Mouse (Mus musculus): Measurements from ENCODE around the gene Rorb. TPM values are rescaled to one million over a fixed set of nuclear protein-coding genes. Genes with fewer than 3 reads are reported as not detected.

Rorb gene
- polyA plus RNA-seq (2012; ENCODE audit: insufficient read depth, insufficient read length, missing spikeins): 0.28 TPM in 1 of 2 replicates, not detected in the other

GRCm38 (mm10) chr19:19110793-19111427 lies at the start of gene Rorb:
Gene Rorb (minus strand): TSS chr19:19111196.
- peak within 1 kb of the TSS; percentile 61 for H3K4me3 ChIP-seq (ENCODE audit: insufficient read depth, low read length)
- no peaks in the 10 kb centered on the region for H3K4me1 ChIP-seq (ENCODE audit: control insufficient read depth, insufficient read depth, low read length)
- no peak within 1 kb of the TSS for H3K27ac ChIP-seq (ENCODE audit: insufficient read depth, low read depth, low read length)
- TF ChIP-seq CTCF (IDR thresholded peaks at IDR 0.05; ENCODE audit: low read depth, low read length): no peak
- no peak for TF ChIP-seq POLR2A (IDR thresholded peaks at IDR 0.05; ENCODE audit: borderline replicate concordance, low read depth, low read length)

GRCm38 (mm10) chr19:19148847-19149246 lies 37.9 kb upstream of the Rorb start:
- H3K27ac ChIP-seq (ENCODE audit: insufficient read depth, low read depth, low read length): no peak overlapping the region
- TF ChIP-seq POLR2A (IDR thresholded peaks at IDR 0.05; ENCODE audit: borderline replicate concordance, low read depth, low read length) (no peak), CTCF (IDR thresholded peaks at IDR 0.05; ENCODE audit: low read depth, low read length) (no peak)
- 0 out of 2 replicates have a peak, but pooled peaks cover 4% of the 10 kb centered on the region for H3K4me1 ChIP-seq (ENCODE audit: control insufficient read depth, insufficient read depth, low read length)
- no peak overlapping the region for H3K4me3 ChIP-seq (ENCODE audit: insufficient read depth, low read length)

DNA sequence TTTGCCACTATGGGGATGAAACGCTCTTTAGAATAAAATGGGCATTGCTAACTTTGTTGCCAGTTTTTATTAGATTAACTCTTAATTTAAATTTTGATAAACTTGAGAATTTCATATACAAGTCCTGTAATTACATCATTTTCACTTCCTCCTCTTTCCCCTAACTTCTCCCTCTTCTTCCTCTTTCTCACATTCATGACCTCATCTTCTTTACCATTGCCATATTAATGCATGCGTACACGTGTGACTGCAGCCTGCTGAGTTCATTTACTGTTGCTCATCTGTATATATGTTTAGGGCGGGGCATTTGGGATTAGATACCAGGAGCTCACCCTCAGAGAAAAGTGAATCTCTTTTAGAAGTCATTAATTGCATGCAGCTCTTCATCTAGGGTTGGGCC lies 33.5 kb upstream of the Rorb start:
- Histone ChIP-seq H3K4me1 (ENCODE audit: control insufficient read depth, insufficient read depth, low read length) (0 out of 2 replicates have a peak, but pooled peaks cover 4% of the 10 kb centered on the region), H3K27ac (ENCODE audit: insufficient read depth, low read depth, low read length) (no peak overlapping the region), H3K4me3 (ENCODE audit: insufficient read depth, low read length) (no peak overlapping the region)
- no peak for TF ChIP-seq POLR2A (IDR thresholded peaks at IDR 0.05; ENCODE audit: borderline replicate concordance, low read depth, low read length)
- TF ChIP-seq CTCF (IDR thresholded peaks at IDR 0.05; ENCODE audit: low read depth, low read length): no peak

- no peak overlapping the region for H3K27ac ChIP-seq (ENCODE audit: insufficient read depth, low read depth, low read length)
- no peak for TF ChIP-seq CTCF (IDR thresholded peaks at IDR 0.05; ENCODE audit: low read depth, low read length)
- TF ChIP-seq POLR2A (IDR thresholded peaks at IDR 0.05; ENCODE audit: borderline replicate concordance, low read depth, low read length): no peak
- H3K4me1 ChIP-seq (ENCODE audit: control insufficient read depth, insufficient read depth, low read length): no peaks in the 10 kb centered on the region
- no peak overlapping the region for H3K4me3 ChIP-seq (ENCODE audit: insufficient read depth, low read length)
Observed at GRCm38 (mm10) chr19:19136856-19137255, 25.9 kb upstream of the Rorb start.

DNA sequence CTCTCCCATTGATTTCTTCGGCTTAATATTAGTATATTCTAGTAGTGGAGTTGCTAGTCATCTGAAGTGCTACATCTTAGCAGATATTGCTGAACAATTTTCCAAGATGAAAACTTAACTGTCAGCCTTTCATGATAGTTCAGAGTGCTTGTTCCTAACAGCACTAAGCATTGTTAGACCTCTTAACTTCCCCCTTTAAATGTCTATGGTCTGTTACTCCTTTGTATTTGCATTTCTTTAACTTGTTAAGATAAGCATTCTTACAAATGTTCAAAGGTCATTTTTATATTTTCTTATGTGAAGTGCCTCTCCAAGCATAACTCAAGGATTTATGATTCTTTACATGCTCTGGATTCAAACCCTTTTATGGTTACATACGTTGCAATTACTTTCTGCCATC lies 24.8 kb upstream of the Rorb start:
- TF ChIP-seq POLR2A (IDR thresholded peaks at IDR 0.05; ENCODE audit: borderline replicate concordance, low read depth, low read length) (no peak), CTCF (IDR thresholded peaks at IDR 0.05; ENCODE audit: low read depth, low read length) (no peak)
- Histone ChIP-seq H3K4me3 (ENCODE audit: insufficient read depth, low read length) (no peak overlapping the region), H3K4me1 (ENCODE audit: control insufficient read depth, insufficient read depth, low read length) (no peaks in the 10 kb centered on the region), H3K27ac (ENCODE audit: insufficient read depth, low read depth, low read length) (no peak overlapping the region)

- H3K4me1 ChIP-seq (ENCODE audit: control insufficient read depth, insufficient read depth, low read length): no peaks in the 10 kb centered on the region
- TF ChIP-seq CTCF (IDR thresholded peaks at IDR 0.05; ENCODE audit: low read depth, low read length): no peak
- no peak for TF ChIP-seq POLR2A (IDR thresholded peaks at IDR 0.05; ENCODE audit: borderline replicate concordance, low read depth, low read length)
- H3K27ac ChIP-seq (ENCODE audit: insufficient read depth, low read depth, low read length): no peak overlapping the region
- no peak overlapping the region for H3K4me3 ChIP-seq (ENCODE audit: insufficient read depth, low read length)
Observed at GRCm38 (mm10) chr19:19122324-19122723, 11.3 kb upstream of the Rorb start.

GRCm38 (mm10) chr19:19112180-19112579 lies 1.2 kb upstream of the Rorb start:
- TF ChIP-seq CTCF (IDR thresholded peaks at IDR 0.05; ENCODE audit: low read depth, low read length) (no peak), POLR2A (IDR thresholded peaks at IDR 0.05; ENCODE audit: borderline replicate concordance, low read depth, low read length) (no peak)
- Histone ChIP-seq H3K27ac (ENCODE audit: insufficient read depth, low read depth, low read length) (no peak overlapping the region), H3K4me1 (ENCODE audit: control insufficient read depth, insufficient read depth, low read length) (no peaks in the 10 kb centered on the region), H3K4me3 (ENCODE audit: insufficient read depth, low read length) (no peak overlapping the region)

- Histone ChIP-seq H3K4me3 (ENCODE audit: insufficient read depth, low read length) (peak overlapping the region; percentile 31), H3K4me1 (ENCODE audit: control insufficient read depth, insufficient read depth, low read length) (no peaks in the 10 kb centered on the region), H3K27ac (ENCODE audit: insufficient read depth, low read depth, low read length) (no peak overlapping the region)
- TF ChIP-seq POLR2A (IDR thresholded peaks at IDR 0.05; ENCODE audit: borderline replicate concordance, low read depth, low read length) (no peak), CTCF (IDR thresholded peaks at IDR 0.05; ENCODE audit: low read depth, low read length) (no peak)
Observed at GRCm38 (mm10) chr19:19111428-19112170, 603 bp upstream of the Rorb start.

- H3K4me3 ChIP-seq (ENCODE audit: insufficient read depth, low read length): peak overlapping the region; percentile 61
- H3K27ac ChIP-seq (ENCODE audit: insufficient read depth, low read depth, low read length): no peak overlapping the region
- no peaks in the 10 kb centered on the region for H3K4me1 ChIP-seq (ENCODE audit: control insufficient read depth, insufficient read depth, low read length)
- TF ChIP-seq POLR2A (IDR thresholded peaks at IDR 0.05; ENCODE audit: borderline replicate concordance, low read depth, low read length) (no peak), CTCF (IDR thresholded peaks at IDR 0.05; ENCODE audit: low read depth, low read length) (no peak)
Observed at GRCm38 (mm10) chr19:19110011-19110768, 806 bp downstream of the Rorb start.
